Mouse (Mus musculus): Measurements from ENCODE around the gene Cdk5rap3.

The Cdk5rap3 gene

DNA sequence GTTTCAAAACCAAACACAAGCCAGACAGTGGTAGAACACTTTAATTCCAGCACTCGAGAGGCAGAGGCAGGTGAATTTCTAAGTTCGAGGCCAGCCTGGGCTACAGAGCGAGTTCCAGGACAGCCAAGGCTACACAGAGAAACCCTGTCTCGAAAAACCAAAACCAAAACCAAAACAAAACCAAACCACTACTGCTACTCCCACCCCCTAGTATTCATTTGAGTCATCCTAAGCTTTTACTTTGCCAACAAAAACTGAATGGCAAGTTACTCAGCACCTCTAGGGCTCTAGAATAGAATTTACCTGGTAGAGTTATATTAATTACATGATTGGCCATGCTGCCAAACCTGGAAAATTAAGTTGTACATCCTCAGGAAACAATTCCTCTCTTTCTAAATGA lies 56.7 kb downstream of the Cdk5rap3 start:
- DNase-seq (ENCODE audit: extremely low spot score): no peak

GRCm38 (mm10) chr11:96857446-96857845 lies 58.9 kb downstream of the Cdk5rap3 start:
- no peak for DNase-seq (ENCODE audit: extremely low spot score)
